Mouse (Mus musculus) bone marrow macrophage, adult 2 months (primary cell): ENCODE measurements at regions not wholly inside any gene's neighbourhood (a gene's known extent, or its start where the extent isn't known, plus 50 kb on each side); places are given as distances from the start of the nearest gene placed in this dataset.

ENCODE experiments used
- CTCF ChIP-seq: IDR thresholded peaks from 2 replicates; pipeline ENCODE4 v1.5.1; 2012; ENCODE audit warnings: low read depth, mild to moderate bottlenecking, low read length, moderate library complexity
- POLR2A ChIP-seq: IDR thresholded peaks from 2 replicates; pipeline ENCODE4 v1.6.1; 2012; ENCODE audit warnings: mild to moderate bottlenecking, low read depth, low read length, borderline replicate concordance

- TF ChIP-seq POLR2A = no peak
- TF ChIP-seq CTCF = no peak
These were observed 88.9 kb upstream of the Btg1 start for GRCm38 (mm10) chr10:96527864-96528263.
